Mouse (Mus musculus): ENCODE measurements around the gene Epb41. TPM values are rescaled to one million over a fixed set of nuclear protein-coding genes. Genes with fewer than 3 reads are reported as not detected.

Epb41 gene
- polyA plus RNA-seq, 1 experiment from 2014 or later: 227 TPM

GRCm38 (mm10) chr4:132018547-132018946 is 56.6 kb downstream of the Epb41 start:
- Histone ChIP-seq H3K4me1 (peaks cover 15% of the 10 kb centered on the region), H3K27me3 (no peaks in the 10 kb centered on the region), H3K4me3 (no peak overlapping the region), H3K36me3 (no peaks in the 10 kb centered on the region), H3K27ac (replicated peaks) (peak overlapping the region; percentile 42; the same call in 1 of the 2 replicates), H3K9me3 (no peaks in the 10 kb centered on the region), H3K9ac (replicated peaks) (no peak overlapping the region), H3K4me2 (replicated peaks) (no peak overlapping the region)
- WGBS: 25% methylated on average over 4 of the region's 4 CpGs
- no peak for ATAC-seq (ENCODE audit: low FRiP score, low read depth)

GRCm38 (mm10) chr4:132015374-132015773 is 59.7 kb downstream of the Epb41 start:
- Histone ChIP-seq H3K36me3 (no peaks in the 10 kb centered on the region), H3K9me3 (no peaks in the 10 kb centered on the region), H3K4me3 (no peak overlapping the region), H3K4me1 (peaks cover 28% of the 10 kb centered on the region), H3K9ac (replicated peaks) (no peak overlapping the region), H3K4me2 (replicated peaks) (no peak overlapping the region), H3K27me3 (no peaks in the 10 kb centered on the region), H3K27ac (replicated peaks) (no peak overlapping the region)
- 64% methylated on average over 3 of the region's 3 CpGs for WGBS
- ATAC-seq (ENCODE audit: low FRiP score, low read depth): no peak

GRCm38 (mm10) chr4:132011619-132012018 is 63.5 kb downstream of the Epb41 start:
- 32% methylated on average over 3 of the region's 3 CpGs for WGBS
- Histone ChIP-seq H3K4me2 (replicated peaks) (no peak overlapping the region), H3K27ac (replicated peaks) (peak overlapping the region; percentile 52; the same call in 1 of the 2 replicates), H3K36me3 (peaks cover 6% of the 10 kb centered on the region), H3K4me1 (peaks cover 19% of the 10 kb centered on the region; the same call in 1 of the 2 replicates), H3K9me3 (no peaks in the 10 kb centered on the region), H3K4me3 (no peak overlapping the region), H3K27me3 (no peaks in the 10 kb centered on the region), H3K9ac (replicated peaks) (no peak overlapping the region)
- peak; percentile 44; the same call in 1 of the 2 replicates for ATAC-seq (ENCODE audit: low FRiP score, low read depth)

- Histone ChIP-seq H3K9ac (replicated peaks) (no peak overlapping the region), H3K4me3 (no peak overlapping the region), H3K4me2 (replicated peaks) (no peak overlapping the region), H3K27ac (replicated peaks) (peak overlapping the region; percentile 20; the same call in 1 of the 2 replicates), H3K4me1 (peaks cover 18% of the 10 kb centered on the region; the same call in 1 of the 2 replicates), H3K27me3 (no peaks in the 10 kb centered on the region), H3K9me3 (no peaks in the 10 kb centered on the region), H3K36me3 (peaks cover 15% of the 10 kb centered on the region)
- 84% methylated on average over 8 of the region's 8 CpGs for WGBS
- no peak for ATAC-seq (ENCODE audit: low FRiP score, low read depth)
Measured at GRCm38 (mm10) chr4:132010416-132010815, 64.7 kb downstream of the Epb41 start.

GRCm38 (mm10) chr4:132008191-132008590 is 66.9 kb downstream of the Epb41 start:
- Histone ChIP-seq H3K9me3 (no peaks in the 10 kb centered on the region), H3K4me1 (peaks cover 16% of the 10 kb centered on the region; the same call in 1 of the 2 replicates), H3K36me3 (peaks cover 35% of the 10 kb centered on the region), H3K27me3 (no peaks in the 10 kb centered on the region), H3K27ac (replicated peaks) (no peak overlapping the region), H3K9ac (replicated peaks) (no peak overlapping the region), H3K4me3 (no peak overlapping the region), H3K4me2 (replicated peaks) (no peak overlapping the region)
- 80% methylated on average over 5 of the region's 5 CpGs for WGBS
- no peak for ATAC-seq (ENCODE audit: low FRiP score, low read depth)

- no peaks in the 10 kb centered on the region for H3K27me3 ChIP-seq
- peaks cover 41% of the 10 kb centered on the region for H3K36me3 ChIP-seq
- H3K4me3 ChIP-seq: no peak overlapping the region
- no peak overlapping the region for H3K4me2 ChIP-seq (replicated peaks)
- H3K9me3 ChIP-seq: no peaks in the 10 kb centered on the region
- WGBS: 91% methylated on average over 7 of the region's 7 CpGs
- H3K9ac ChIP-seq (replicated peaks): no peak overlapping the region
- no peak for ATAC-seq (ENCODE audit: low FRiP score, low read depth)
- H3K4me1 ChIP-seq: peaks cover 16% of the 10 kb centered on the region; the same call in 1 of the 2 replicates
- no peak overlapping the region for H3K27ac ChIP-seq (replicated peaks)
Measured at GRCm38 (mm10) chr4:132007123-132007522, 68.0 kb downstream of the Epb41 start.

GRCm38 (mm10) chr4:131998641-131999040 is 76.5 kb downstream of the Epb41 start:
- no peak for ATAC-seq (ENCODE audit: low FRiP score, low read depth)
- 83% methylated on average over 7 of the region's 7 CpGs for WGBS
- Histone ChIP-seq H3K27me3 (no peaks in the 10 kb centered on the region), H3K9ac (replicated peaks) (no peak overlapping the region), H3K4me2 (replicated peaks) (no peak overlapping the region), H3K4me3 (no peak overlapping the region), H3K4me1 (peaks cover 5% of the 10 kb centered on the region), H3K27ac (replicated peaks) (no peak overlapping the region), H3K36me3 (peaks cover 41% of the 10 kb centered on the region), H3K9me3 (no peaks in the 10 kb centered on the region)

GRCm38 (mm10) chr4:131997476-131997875 is 77.6 kb downstream of the Epb41 start:
- 81% methylated on average over 5 of the region's 5 CpGs for WGBS
- H3K4me3 ChIP-seq: no peak overlapping the region
- peaks cover 36% of the 10 kb centered on the region for H3K36me3 ChIP-seq

GRCm38 (mm10) chr4:131996985-131997384 is 78.1 kb downstream of the Epb41 start:
- H3K36me3 ChIP-seq: peaks cover 41% of the 10 kb centered on the region
- WGBS: 36% methylated on average over 5 of the region's 5 CpGs

More at GRCm38 (mm10) chr4:131997476-131997875, 77.6 kb downstream of the Epb41 start:
- Histone ChIP-seq H3K9ac (replicated peaks) (no peak overlapping the region), H3K27me3 (no peaks in the 10 kb centered on the region), H3K4me1 (peaks cover 5% of the 10 kb centered on the region), H3K9me3 (no peaks in the 10 kb centered on the region), H3K27ac (replicated peaks) (no peak overlapping the region), H3K4me2 (replicated peaks) (no peak overlapping the region)
- ATAC-seq (ENCODE audit: low FRiP score, low read depth): no peak

GRCm38 (mm10) chr4:131993792-131994191 is 81.3 kb downstream of the Epb41 start:
- H3K4me3 ChIP-seq: no peak overlapping the region
- H3K4me1 ChIP-seq: peaks cover 5% of the 10 kb centered on the region
- H3K36me3 ChIP-seq: peaks cover 46% of the 10 kb centered on the region
- WGBS: 70% methylated on average over 3 of the region's 3 CpGs
- H3K9ac ChIP-seq (replicated peaks): no peak overlapping the region
- no peaks in the 10 kb centered on the region for H3K9me3 ChIP-seq
- ATAC-seq (ENCODE audit: low FRiP score, low read depth): no peak
- no peak overlapping the region for H3K4me2 ChIP-seq (replicated peaks)
- no peak overlapping the region for H3K27ac ChIP-seq (replicated peaks)
- no peaks in the 10 kb centered on the region for H3K27me3 ChIP-seq

More at GRCm38 (mm10) chr4:131996985-131997384, 78.1 kb downstream of the Epb41 start:
- ATAC-seq (ENCODE audit: low FRiP score, low read depth): no peak
- H3K4me3 ChIP-seq: no peak overlapping the region
- H3K9me3 ChIP-seq: no peaks in the 10 kb centered on the region
- no peaks in the 10 kb centered on the region for H3K27me3 ChIP-seq
- H3K4me1 ChIP-seq: peaks cover 5% of the 10 kb centered on the region
- H3K27ac ChIP-seq (replicated peaks): 0 out of 2 replicates have a peak overlapping the region, but pooled peaks have one; percentile 30
- no peak overlapping the region for H3K9ac ChIP-seq (replicated peaks)
- no peak overlapping the region for H3K4me2 ChIP-seq (replicated peaks)

- Histone ChIP-seq H3K4me1 (peaks cover 18% of the 10 kb centered on the region), H3K27me3 (no peaks in the 10 kb centered on the region), H3K36me3 (peaks cover 50% of the 10 kb centered on the region), H3K9ac (replicated peaks) (no peak overlapping the region), H3K27ac (replicated peaks) (peak overlapping the region; percentile 82), H3K4me3 (no peak overlapping the region), H3K4me2 (replicated peaks) (no peak overlapping the region), H3K9me3 (no peaks in the 10 kb centered on the region)
- WGBS: 7% methylated on average over 4 of the region's 4 CpGs
- peak; percentile 73 for ATAC-seq (ENCODE audit: low FRiP score, low read depth)
Measured at GRCm38 (mm10) chr4:131982881-131983538, 92.1 kb downstream of the Epb41 start.

- H3K4me1 ChIP-seq: peaks cover 18% of the 10 kb centered on the region
- no peak overlapping the region for H3K4me2 ChIP-seq (replicated peaks)
- H3K27ac ChIP-seq (replicated peaks): no peak overlapping the region
- no peaks in the 10 kb centered on the region for H3K27me3 ChIP-seq
- no peak overlapping the region for H3K9ac ChIP-seq (replicated peaks)
- no peak overlapping the region for H3K4me3 ChIP-seq
- H3K36me3 ChIP-seq: peaks cover 45% of the 10 kb centered on the region
- no peak for ATAC-seq (ENCODE audit: low FRiP score, low read depth)
- no peaks in the 10 kb centered on the region for H3K9me3 ChIP-seq
Measured at GRCm38 (mm10) chr4:131981755-131982154, 93.4 kb downstream of the Epb41 start.

All from midbrain, embryonic 12.5 days (tissue).